Mouse (Mus musculus): ENCODE data around the gene Sh3kbp1. TPM values are rescaled to one million over a fixed set of nuclear protein-coding genes. Genes with fewer than 3 reads are reported as not detected.

Gene Sh3kbp1
- polyA plus RNA-seq, 1 experiment from 2014 or later, result 42.5 TPM

DNA sequence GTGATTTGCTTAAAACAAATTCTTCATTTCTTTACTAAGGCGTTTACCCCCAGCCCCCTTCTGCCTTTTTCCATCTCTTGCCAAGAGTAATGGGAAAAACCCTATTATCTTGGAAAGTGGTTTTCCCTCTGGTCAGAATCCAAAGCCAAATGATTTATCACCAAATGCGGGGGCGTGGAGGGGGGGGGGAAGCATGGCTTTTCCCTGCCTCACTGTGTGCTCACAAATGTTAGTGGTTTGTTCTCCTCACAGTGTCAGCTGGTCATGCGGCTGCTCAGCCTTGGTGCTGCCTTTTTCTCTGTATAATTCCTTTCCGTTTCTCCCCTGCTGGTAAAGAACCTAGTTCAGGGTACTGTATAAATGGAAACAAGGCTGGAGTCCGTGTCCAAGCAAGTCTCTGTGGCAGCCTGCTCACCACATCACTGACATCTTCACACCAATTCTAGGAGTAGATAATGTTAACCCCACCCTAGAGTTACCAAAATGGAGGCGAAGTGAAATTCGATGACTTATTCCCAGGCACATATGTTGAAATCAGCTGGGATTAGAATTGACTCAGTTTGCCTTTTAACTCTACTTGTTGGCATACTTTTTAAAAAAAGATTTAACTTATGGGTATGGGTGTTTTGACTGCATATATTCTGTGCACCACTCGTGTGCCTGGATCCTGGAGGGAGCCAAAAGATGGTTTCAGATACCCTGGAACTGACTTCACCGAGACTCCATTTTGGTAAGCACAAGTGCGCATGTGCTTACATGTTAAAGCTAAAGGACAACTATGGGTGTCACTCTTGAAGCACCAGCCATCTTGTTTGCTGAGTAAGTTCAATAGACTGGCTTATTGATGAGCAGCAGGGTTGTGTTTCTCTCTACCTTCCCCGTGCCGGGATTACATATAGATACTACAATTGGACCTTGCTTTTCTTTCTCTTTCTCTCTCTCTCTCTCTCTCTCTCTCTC is 84.3 kb downstream of the Sh3kbp1 start:
- WGBS, result 70% methylated on average over 13 of the region's 13 CpGs
- Histone ChIP-seq H3K4me3 (ENCODE audit: low read depth, low read length) (no peak overlapping the region), H3K4me1 (ENCODE audit: insufficient read depth) (peaks cover 3% of the 10 kb centered on the region; the same call in 1 of the 2 replicates), H3K27ac (ENCODE audit: low read depth) (no peak overlapping the region), H3K9ac (no peak overlapping the region), H3K36me3 (ENCODE audit: insufficient read depth) (no peaks in the 10 kb centered on the region), H3K9me3 (ENCODE audit: low read depth, low read length) (no peaks in the 10 kb centered on the region), H3K27me3 (ENCODE audit: insufficient read depth, low read length) (no peaks in the 10 kb centered on the region), H3K4me2 (no peak overlapping the region)
- DNase-seq, result peak; percentile 38
- no peak; the same call in 1 of the 2 replicates for ATAC-seq (ENCODE audit: insufficient read depth)
- no peak for TF ChIP-seq CTCF (IDR thresholded peaks at IDR 0.05; ENCODE audit: low read depth)

GRCm38 (mm10) chrX:159713191-159713590 is 86.1 kb downstream of the Sh3kbp1 start:
- no peak for ATAC-seq (ENCODE audit: insufficient read depth)
- Histone ChIP-seq H3K36me3 (ENCODE audit: insufficient read depth) (no peaks in the 10 kb centered on the region), H3K27ac (ENCODE audit: low read depth) (no peak overlapping the region), H3K9me3 (ENCODE audit: low read depth, low read length) (no peaks in the 10 kb centered on the region), H3K9ac (no peak overlapping the region), H3K27me3 (ENCODE audit: insufficient read depth, low read length) (no peaks in the 10 kb centered on the region), H3K4me1 (ENCODE audit: insufficient read depth) (peaks cover 3% of the 10 kb centered on the region; the same call in 1 of the 2 replicates), H3K4me2 (no peak overlapping the region), H3K4me3 (ENCODE audit: low read depth, low read length) (no peak overlapping the region)
- WGBS, result 77% methylated on average over 2 of the region's 2 CpGs
- DNase-seq, result no peak
- TF ChIP-seq CTCF (IDR thresholded peaks at IDR 0.05; ENCODE audit: low read depth), result no peak

- H3K27me3 ChIP-seq (ENCODE audit: insufficient read depth, low read length), result no peaks in the 10 kb centered on the region
- ATAC-seq (ENCODE audit: insufficient read depth), result no peak
- WGBS, result 95% methylated on average over 1 of the region's 1 CpGs
These were observed 94.3 kb downstream of the Sh3kbp1 start for GRCm38 (mm10) chrX:159721390-159721789.

DNA sequence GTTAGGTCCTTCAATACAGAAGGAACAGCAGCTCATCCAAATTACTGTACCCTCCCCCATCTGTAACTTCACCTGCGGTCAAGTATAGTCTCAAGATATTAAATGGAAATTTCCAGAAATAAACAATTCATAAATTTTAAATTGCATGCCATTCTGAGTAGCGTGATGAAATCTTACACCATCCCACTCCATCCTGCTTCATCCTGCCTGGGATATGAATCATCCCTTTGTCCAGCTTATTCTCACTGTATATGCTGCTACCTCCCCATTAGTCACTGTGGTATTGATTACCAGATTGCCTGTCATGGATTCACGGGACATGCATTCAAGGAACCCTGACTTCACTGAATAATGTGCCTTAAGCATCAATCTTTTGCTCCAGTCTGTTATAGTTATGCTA is 104.3 kb downstream of the Sh3kbp1 start:
- no peaks in the 10 kb centered on the region for H3K4me1 ChIP-seq (ENCODE audit: insufficient read depth)
- no peaks in the 10 kb centered on the region for H3K9me3 ChIP-seq (ENCODE audit: low read depth, low read length)
- H3K27ac ChIP-seq (ENCODE audit: low read depth), result no peak overlapping the region
- 71% methylated on average over 3 of the region's 3 CpGs for WGBS
- H3K9ac ChIP-seq, result no peak overlapping the region
- no peak for TF ChIP-seq CTCF (IDR thresholded peaks at IDR 0.05; ENCODE audit: low read depth)
- DNase-seq, result no peak
- no peak for ATAC-seq (ENCODE audit: insufficient read depth)
- no peaks in the 10 kb centered on the region for H3K27me3 ChIP-seq (ENCODE audit: insufficient read depth, low read length)
- no peaks in the 10 kb centered on the region for H3K36me3 ChIP-seq (ENCODE audit: insufficient read depth)
- H3K4me3 ChIP-seq (ENCODE audit: low read depth, low read length), result no peak overlapping the region
- no peak overlapping the region for H3K4me2 ChIP-seq

More at GRCm38 (mm10) chrX:159721390-159721789, 94.3 kb downstream of the Sh3kbp1 start:
- Histone ChIP-seq H3K9me3 (ENCODE audit: low read depth, low read length) (no peaks in the 10 kb centered on the region), H3K27ac (ENCODE audit: low read depth) (no peak overlapping the region), H3K4me3 (ENCODE audit: low read depth, low read length) (no peak overlapping the region), H3K9ac (no peak overlapping the region), H3K4me1 (ENCODE audit: insufficient read depth) (no peaks in the 10 kb centered on the region), H3K36me3 (ENCODE audit: insufficient read depth) (no peaks in the 10 kb centered on the region), H3K4me2 (no peak overlapping the region)
- no peak for TF ChIP-seq CTCF (IDR thresholded peaks at IDR 0.05; ENCODE audit: low read depth)
- DNase-seq, result no peak

- no peaks in the 10 kb centered on the region for H3K36me3 ChIP-seq (ENCODE audit: insufficient read depth)
- H3K27ac ChIP-seq (ENCODE audit: low read depth), result no peak overlapping the region
- DNase-seq, result no peak
- H3K4me2 ChIP-seq, result no peak overlapping the region
- H3K9ac ChIP-seq, result no peak overlapping the region
- no peak overlapping the region for H3K4me3 ChIP-seq (ENCODE audit: low read depth, low read length)
- no peaks in the 10 kb centered on the region for H3K27me3 ChIP-seq (ENCODE audit: insufficient read depth, low read length)
- no peaks in the 10 kb centered on the region for H3K9me3 ChIP-seq (ENCODE audit: low read depth, low read length)
- WGBS, result 87% methylated on average over 3 of the region's 3 CpGs
- ATAC-seq (ENCODE audit: insufficient read depth), result no peak
- TF ChIP-seq CTCF (IDR thresholded peaks at IDR 0.05; ENCODE audit: low read depth), result no peak
- no peaks in the 10 kb centered on the region for H3K4me1 ChIP-seq (ENCODE audit: insufficient read depth)
These were observed 105.8 kb downstream of the Sh3kbp1 start for GRCm38 (mm10) chrX:159732845-159733244.

DNA sequence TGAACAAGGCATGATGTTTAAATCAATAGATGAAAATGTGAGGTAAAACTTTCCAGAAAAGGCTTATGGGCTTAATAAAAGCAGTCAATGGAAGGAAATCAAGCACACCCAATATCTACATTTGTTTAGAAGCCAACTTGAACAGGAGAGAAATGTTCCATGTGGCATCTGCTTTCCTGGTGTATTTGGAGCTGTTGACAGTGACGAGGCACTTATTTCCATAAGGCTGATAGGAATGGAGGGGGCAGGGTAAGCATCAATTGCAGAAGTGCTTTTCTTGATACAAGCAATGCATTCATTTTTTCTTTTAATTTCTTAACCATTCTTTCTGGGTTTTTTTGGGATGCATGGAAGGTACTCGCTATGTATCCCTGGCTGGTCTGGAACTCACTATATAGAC is 106.9 kb downstream of the Sh3kbp1 start:
- no peak for TF ChIP-seq CTCF (IDR thresholded peaks at IDR 0.05; ENCODE audit: low read depth)
- ATAC-seq (ENCODE audit: insufficient read depth), result no peak
- Histone ChIP-seq H3K27me3 (ENCODE audit: insufficient read depth, low read length) (no peaks in the 10 kb centered on the region), H3K9me3 (ENCODE audit: low read depth, low read length) (no peaks in the 10 kb centered on the region), H3K36me3 (ENCODE audit: insufficient read depth) (no peaks in the 10 kb centered on the region), H3K4me3 (ENCODE audit: low read depth, low read length) (no peak overlapping the region), H3K4me2 (no peak overlapping the region), H3K27ac (ENCODE audit: low read depth) (no peak overlapping the region), H3K4me1 (ENCODE audit: insufficient read depth) (no peaks in the 10 kb centered on the region), H3K9ac (no peak overlapping the region)
- WGBS, result 76% methylated on average over 2 of the region's 2 CpGs
- no peak for DNase-seq

DNA sequence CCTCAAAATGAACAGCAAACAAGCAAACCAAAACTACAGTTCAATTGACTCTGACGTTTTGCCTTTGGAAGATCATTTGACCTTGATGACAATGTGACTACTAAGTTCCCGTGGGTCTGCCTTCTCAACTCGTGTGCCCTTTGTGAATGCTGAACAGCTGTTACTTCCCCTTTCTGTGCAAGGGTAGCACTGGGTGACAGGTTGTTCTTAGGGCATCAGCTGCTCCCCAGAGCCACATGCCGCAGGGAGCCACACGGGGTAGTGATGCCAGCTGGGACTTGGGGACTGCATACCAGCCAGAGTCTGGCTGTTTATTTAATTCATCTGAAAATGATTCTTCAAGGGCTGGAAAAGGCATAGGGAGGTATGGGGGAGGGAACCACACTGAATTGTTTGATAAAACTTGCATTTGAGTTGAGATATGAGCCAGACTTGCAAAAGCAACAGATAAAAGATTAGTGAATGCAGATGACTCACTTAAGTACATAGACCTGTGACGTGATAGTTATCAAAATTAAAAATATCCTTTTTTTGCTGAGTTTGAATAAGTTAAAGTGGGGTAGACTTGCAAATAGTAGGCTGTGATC is 108.5 kb downstream of the Sh3kbp1 start:
- Histone ChIP-seq H3K4me2 (no peak overlapping the region), H3K27me3 (ENCODE audit: insufficient read depth, low read length) (no peaks in the 10 kb centered on the region), H3K9ac (no peak overlapping the region), H3K4me3 (ENCODE audit: low read depth, low read length) (no peak overlapping the region), H3K4me1 (ENCODE audit: insufficient read depth) (no peaks in the 10 kb centered on the region), H3K36me3 (ENCODE audit: insufficient read depth) (no peaks in the 10 kb centered on the region), H3K27ac (ENCODE audit: low read depth) (no peak overlapping the region), H3K9me3 (ENCODE audit: low read depth, low read length) (no peaks in the 10 kb centered on the region)
- ATAC-seq (ENCODE audit: insufficient read depth) (no peak), DNase-seq (no peak)
- 55% methylated on average over 6 of the region's 6 CpGs for WGBS
- TF ChIP-seq CTCF (IDR thresholded peaks at IDR 0.05; ENCODE audit: low read depth), result no peak

Measured in lung, embryonic 14.5 days (tissue).